Mouse (Mus musculus) cerebellum, postnatal 36 days (tissue): ENCODE results near the gene Ctxn1.

ENCODE experiments used
- DNase-seq, 2 experiments: peaks; one replicate each; pipeline ENCODE4 v3.0.0; 2021 to 2022; ENCODE audit warnings: mixed read lengths in 2 of 2

Ctxn1 gene

GRCm38 (mm10) chr8:4212809-4213209, 46.3 kb downstream of the Ctxn1 start:
- no peak for DNase-seq

DNA sequence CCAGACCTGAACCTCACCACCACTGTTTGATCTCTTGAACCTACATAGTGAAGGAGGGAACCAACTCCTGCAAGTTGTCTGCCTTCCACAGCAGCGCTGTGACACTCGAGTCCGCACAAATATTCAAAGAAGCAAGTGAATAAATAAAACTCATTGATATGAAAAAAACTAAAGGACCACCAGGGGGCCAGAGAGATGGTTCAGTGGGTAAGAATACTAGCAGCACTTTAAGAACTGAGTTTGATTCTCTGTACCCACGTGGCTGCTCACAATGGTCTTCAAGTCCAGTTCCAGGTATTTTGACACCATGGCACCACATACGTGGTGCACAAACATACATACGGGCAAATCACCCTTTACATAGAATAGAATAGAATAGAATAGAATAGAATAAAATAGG, 48.0 kb downstream of the Ctxn1 start:
- no peak for DNase-seq
